Mouse (Mus musculus) G1E (cell line): Measurements from ENCODE around the gene Hbq1a.

Experiments
- CTCF ChIP-seq: IDR thresholded peaks from 2 replicates; pipeline ENCODE4 v1.5.1; 2012; ENCODE audit warnings: low read depth, low read length, inconsistent platforms, mixed read lengths
- GATA1 ChIP-seq: IDR thresholded peaks from 2 replicates; pipeline ENCODE4 v1.6.1; 2012; ENCODE audit warnings: borderline replicate concordance, low read length, inconsistent platforms, mixed read lengths
- POLR2AphosphoS5 ChIP-seq: IDR thresholded peaks from 2 replicates; pipeline ENCODE4 v1.6.1; 2012; ENCODE audit warnings: low read depth, low read length, inconsistent platforms; ENCODE audit not compliant: insufficient replicate concordance
- TAL1 ChIP-seq: conservative IDR thresholded peaks from 2 replicates; pipeline ENCODE4 v1.6.1; 2012; ENCODE audit warnings: low read depth, low read length, inconsistent platforms, mixed read lengths

- no peak for TF ChIP-seq CTCF
- no peak for TF ChIP-seq GATA1
- no peak for TF ChIP-seq TAL1
- TF ChIP-seq POLR2AphosphoS5, result no peak
Observed at GRCm38 (mm10) chr11:32347607-32348432, 48.0 kb downstream of the Hbq1a start, which contains the start of gene Sh3pxd2b.
